Mouse (Mus musculus) MEL (cell line): ENCODE measurements around the gene Rabl6. TPM values are rescaled to one million over a fixed set of nuclear protein-coding genes. Genes with fewer than 3 reads are reported as not detected.

Source experiments
- DNase-seq: peaks from one replicate; pipeline ENCODE4 v3.0.0; 2011; ENCODE audit warnings: low read depth, low spot score
- H3K27ac ChIP-seq: 2 replicates; pipeline ENCODE4 v1.5.1; 2012; ENCODE audit warnings: low read depth, mild to moderate bottlenecking, control low read depth, low read length, moderate library complexity; ENCODE audit not compliant: control insufficient read depth
- H3K27me3 ChIP-seq, 2 experiments: fragments of 150-350 bp in 1 of 2; sonication (generic) in 1 of 2; 2 replicates each; pipeline ENCODE4 v1.6.1; 2012; ENCODE audit warnings: low read length in 2 of 2, mild to moderate bottlenecking in 2 of 2, improper control_type of control experiment in 1 of 2, moderate library complexity in 1 of 2; ENCODE audit not compliant: insufficient read depth in 2 of 2, control insufficient read depth in 1 of 2
- H3K36me3 ChIP-seq, 2 experiments: 2 replicates each; pipeline ENCODE4 v1.6.1; 2012 to 2014; ENCODE audit warnings: low read length in 2 of 2, improper control_type of control experiment in 1 of 2, inconsistent platforms in 1 of 2, mild to moderate bottlenecking in 1 of 2; ENCODE audit not compliant: insufficient read depth in 2 of 2, control insufficient read depth in 1 of 2
- H3K4me1 ChIP-seq, 2 experiments: fragments of 150-350 bp in 1 of 2; sonication (generic) in 1 of 2; 2 replicates each; pipeline ENCODE4 v1.6.1; 2012; ENCODE audit warnings: low read length in 2 of 2, improper control_type of control experiment in 1 of 2, mild to moderate bottlenecking in 1 of 2; ENCODE audit not compliant: insufficient read depth in 2 of 2, control insufficient read depth in 1 of 2
- H3K4me3 ChIP-seq, 2 experiments: fragments of 150-350 bp in 1 of 2; sonication (generic) in 1 of 2; 2 replicates each; pipeline ENCODE4 v1.5.1; 2012; ENCODE audit warnings: low read depth in 2 of 2, low read length in 2 of 2, mild to moderate bottlenecking in 2 of 2, moderate library complexity in 2 of 2, control low read depth in 1 of 2, improper control_type of control experiment in 1 of 2; ENCODE audit not compliant: control insufficient read depth in 1 of 2, insufficient read depth in 1 of 2
- H3K79me2 ChIP-seq: 2 replicates; pipeline ENCODE4 v1.6.1; 2012; ENCODE audit warnings: mild to moderate bottlenecking, low read length, moderate library complexity; ENCODE audit not compliant: control insufficient read depth, poor library complexity, insufficient read depth
- H3K9ac ChIP-seq: 2 replicates; pipeline ENCODE4 v1.6.1; 2012; ENCODE audit warnings: low read depth, mild to moderate bottlenecking, control low read depth, low read length, moderate library complexity; ENCODE audit not compliant: control insufficient read depth, poor library complexity, severe bottlenecking
- H3K9me3 ChIP-seq: fragments of 150-350 bp; sonication (generic); replicated peaks from 2 replicates; pipeline ENCODE4 v1.6.1; 2012; ENCODE audit warnings: mild to moderate bottlenecking, low read length, improper control_type of control experiment, moderate library complexity; ENCODE audit not compliant: insufficient read depth
- BHLHE40 ChIP-seq: IDR thresholded peaks from 2 replicates; pipeline ENCODE4 v1.6.1; 2012; ENCODE audit warnings: low read depth, mild to moderate bottlenecking, inconsistent platforms, low read length, improper control_type of control experiment, borderline replicate concordance
- CHD2 ChIP-seq: IDR thresholded peaks from 2 replicates; pipeline ENCODE4 v1.6.1; 2011; ENCODE audit warnings: low read length, improper control_type of control experiment
- CTCF ChIP-seq, 3 experiments: IDR thresholded peaks in 2 of 3; conservative IDR thresholded peaks in 1 of 3; 2 replicates each; pipeline ENCODE4 v1.5.1; 2011 to 2012; ENCODE audit warnings: low read length in 3 of 3, low read depth in 2 of 3, mild to moderate bottlenecking in 2 of 3, improper control_type of control experiment in 1 of 3, inconsistent platforms in 1 of 3, mixed read lengths in 1 of 3, moderate library complexity in 1 of 3; ENCODE audit not compliant: control insufficient read depth in 1 of 3, insufficient read depth in 1 of 3, poor library complexity in 1 of 3, severe bottlenecking in 1 of 3
- ELF1 ChIP-seq: IDR thresholded peaks from 2 replicates; pipeline ENCODE4 v1.6.1; 2014; ENCODE audit warnings: low read depth, mild to moderate bottlenecking, inconsistent platforms, low read length, improper control_type of control experiment, moderate library complexity
- EP300 ChIP-seq, 2 experiments: IDR thresholded peaks; 2 replicates each; pipeline ENCODE4 v1.6.1; 2011; ENCODE audit warnings: improper control_type of control experiment in 2 of 2, low read length in 2 of 2, low read depth in 1 of 2, mild to moderate bottlenecking in 1 of 2
- ETS1 ChIP-seq: IDR thresholded peaks from 2 replicates; pipeline ENCODE4 v1.6.1; 2012; ENCODE audit warnings: low read depth, mild to moderate bottlenecking, inconsistent platforms, low read length, improper control_type of control experiment, moderate library complexity
- GABPA ChIP-seq: IDR thresholded peaks from 2 replicates; pipeline ENCODE4 v1.6.1; 2012; ENCODE audit warnings: low read depth, mild to moderate bottlenecking, inconsistent platforms, low read length, improper control_type of control experiment, moderate library complexity
- GATA1 ChIP-seq: IDR thresholded peaks from 2 replicates; pipeline ENCODE4 v1.6.1; 2011; ENCODE audit warnings: low read depth, low read length, improper control_type of control experiment
- HCFC1 ChIP-seq: IDR thresholded peaks from 2 replicates; pipeline ENCODE4 v1.6.1; 2012; ENCODE audit warnings: low read depth, mild to moderate bottlenecking, inconsistent platforms, low read length, improper control_type of control experiment, moderate library complexity
- MAFK ChIP-seq: IDR thresholded peaks from 2 replicates; pipeline ENCODE4 v1.6.1; 2011; ENCODE audit warnings: low read depth, mild to moderate bottlenecking, low read length, improper control_type of control experiment, borderline replicate concordance
- MAX ChIP-seq: IDR thresholded peaks from 2 replicates; pipeline ENCODE4 v1.6.1; 2011; ENCODE audit warnings: low read length, improper control_type of control experiment
- MAZ ChIP-seq: IDR thresholded peaks from 2 replicates; pipeline ENCODE4 v1.6.1; 2012; ENCODE audit warnings: low read depth, mild to moderate bottlenecking, inconsistent platforms, low read length, improper control_type of control experiment
- MXI1 ChIP-seq: IDR thresholded peaks from 2 replicates; pipeline ENCODE4 v1.6.1; 2011; ENCODE audit warnings: mild to moderate bottlenecking, low read depth, low read length, improper control_type of control experiment
- MYB ChIP-seq: IDR thresholded peaks from 2 replicates; pipeline ENCODE4 v1.6.1; 2011; ENCODE audit warnings: mild to moderate bottlenecking, low read depth, low read length, improper control_type of control experiment
- MYC ChIP-seq: IDR thresholded peaks from 2 replicates; pipeline ENCODE4 v1.6.1; 2011; ENCODE audit warnings: low read depth, mild to moderate bottlenecking, low read length, improper control_type of control experiment, moderate library complexity
- NELFE ChIP-seq: IDR thresholded peaks from 2 replicates; pipeline ENCODE4 v1.6.1; 2011; ENCODE audit warnings: low read depth, low read length, improper control_type of control experiment
- NRF1 ChIP-seq: IDR thresholded peaks from 2 replicates; pipeline ENCODE4 v1.6.1; 2014; ENCODE audit warnings: low read depth, mild to moderate bottlenecking, inconsistent platforms, low read length, improper control_type of control experiment, moderate library complexity; ENCODE audit not compliant: poor library complexity, insufficient read depth, severe bottlenecking
- POLR2A ChIP-seq, 2 experiments: IDR thresholded peaks; 2 replicates each; pipeline ENCODE4 v1.6.1; 2011 to 2012; ENCODE audit warnings: low read length in 2 of 2, mild to moderate bottlenecking in 2 of 2, control low read depth in 1 of 2, improper control_type of control experiment in 1 of 2, low read depth in 1 of 2, moderate library complexity in 1 of 2; ENCODE audit not compliant: control insufficient read depth in 1 of 2, insufficient read depth in 1 of 2, poor library complexity in 1 of 2
- POLR2AphosphoS2 ChIP-seq: IDR thresholded peaks from 2 replicates; pipeline ENCODE4 v1.6.1; 2011; ENCODE audit warnings: low read length, improper control_type of control experiment
- POLR2AphosphoS5 ChIP-seq: IDR thresholded peaks from 2 replicates; pipeline ENCODE4 v1.6.1; 2012; ENCODE audit warnings: low read depth, borderline replicate concordance, mild to moderate bottlenecking, inconsistent platforms, low read length, moderate library complexity, mixed read lengths
- RAD21 ChIP-seq: IDR thresholded peaks from 2 replicates; pipeline ENCODE4 v1.6.1; 2011; ENCODE audit warnings: mild to moderate bottlenecking, low read depth, low read length, improper control_type of control experiment
- RCOR1 ChIP-seq: IDR thresholded peaks from 2 replicates; pipeline ENCODE4 v1.6.1; 2012; ENCODE audit warnings: low read depth, mild to moderate bottlenecking, inconsistent platforms, low read length, improper control_type of control experiment
- SIN3A ChIP-seq: IDR thresholded peaks from 2 replicates; pipeline ENCODE4 v1.6.1; 2012; ENCODE audit warnings: low read length, improper control_type of control experiment, inconsistent platforms
- TBP ChIP-seq: IDR thresholded peaks from 2 replicates; pipeline ENCODE4 v1.8.0; 2011; ENCODE audit warnings: low read depth, low read length, improper control_type of control experiment
- USF2 ChIP-seq, 2 experiments: IDR thresholded peaks; 2 replicates each; pipeline ENCODE4 v1.6.1; 2011 to 2012; ENCODE audit warnings: improper control_type of control experiment in 2 of 2, low read length in 2 of 2, borderline replicate concordance in 1 of 2, inconsistent platforms in 1 of 2, low read depth in 1 of 2, mild to moderate bottlenecking in 1 of 2; ENCODE audit not compliant: insufficient read depth in 1 of 2
- ZKSCAN1 ChIP-seq: IDR thresholded peaks from 2 replicates; pipeline ENCODE4 v1.6.1; 2012; ENCODE audit warnings: low read depth, mild to moderate bottlenecking, inconsistent platforms, low read length, improper control_type of control experiment, moderate library complexity
- ZMIZ1 ChIP-seq: IDR thresholded peaks from 2 replicates; pipeline ENCODE4 v1.6.1; 2012; ENCODE audit warnings: low read depth, mild to moderate bottlenecking, inconsistent platforms, low read length, improper control_type of control experiment, moderate library complexity
- ZNF384 ChIP-seq: IDR thresholded peaks from 2 replicates; pipeline ENCODE4 v1.6.1; 2012; ENCODE audit warnings: low read depth, mild to moderate bottlenecking, inconsistent platforms, low read length, improper control_type of control experiment
- polyA plus RNA-seq, 2 experiments: library from polyadenylated mRNA; stranded (reverse) in 1 of 2; unstranded in 1 of 2; fragments of >175 nt in 1 of 2; fragments of >200 nt in 1 of 2; gene quantifications; 2 replicates each; pipeline versions ENCODE4 v1.2.1 to v1.2.4; 2012; ENCODE audit warnings: low replicate concordance in 2 of 2, low read depth in 1 of 2; ENCODE audit not compliant: insufficient read length in 2 of 2, insufficient read depth in 1 of 2, missing spikeins in 1 of 2
- total RNA-seq: library from RNA; depleted of rRNA; stranded (reverse); fragments of 300-350 nt; gene quantifications from 2 replicates; pipeline ENCODE4 v1.2.3, GENCODE M21; 2012

Rabl6 gene
- total and polyA plus RNA-seq, 3 experiments = 76.9 to 104 (median 84.7) TPM

DNA sequence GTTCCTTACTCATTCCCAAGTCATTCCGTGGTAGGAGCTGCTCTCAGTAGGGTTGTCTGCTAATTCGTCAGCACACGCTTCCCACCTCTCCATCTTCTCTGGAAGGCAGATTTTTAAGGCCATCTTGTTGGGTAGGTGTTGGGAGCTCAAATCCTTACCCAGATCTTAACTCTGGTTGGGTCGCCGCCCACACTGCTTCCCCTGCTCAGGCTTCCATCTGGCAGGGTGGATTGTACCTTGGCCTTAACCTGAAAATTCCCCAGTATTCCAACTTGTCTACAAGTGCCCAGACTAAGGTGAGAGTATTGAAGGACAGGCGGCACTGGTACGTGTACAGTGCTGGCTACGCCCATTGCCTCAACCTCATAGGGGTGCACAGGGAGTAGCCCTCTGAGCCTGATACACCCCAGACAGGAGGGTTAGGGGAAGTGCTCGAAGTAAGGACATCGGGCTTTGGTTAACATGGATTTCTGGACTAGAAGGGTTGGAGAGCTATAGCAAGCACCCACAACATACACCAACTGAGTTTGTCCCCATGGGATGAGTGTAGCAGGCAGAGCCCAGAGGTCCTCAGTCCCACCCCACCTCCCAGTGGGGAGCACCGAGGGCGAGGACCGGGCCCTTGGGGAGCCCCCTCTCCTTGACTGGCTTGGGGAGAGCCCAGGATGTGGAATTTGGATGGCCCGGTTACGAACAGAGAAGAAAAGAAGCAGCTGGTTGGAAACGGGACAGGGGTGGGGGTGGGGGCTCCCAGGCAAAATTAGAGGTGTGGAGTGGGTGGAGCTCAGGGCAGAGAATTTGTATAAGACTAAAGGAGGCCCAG is 32.1 kb downstream of the Rabl6 start:
- Histone ChIP-seq H3K27ac (no peak overlapping the region), H3K79me2 (peaks cover 7% of the 10 kb centered on the region), H3K9me3 (no peaks in the 10 kb centered on the region), H3K4me1 (peaks cover 0 to 10% of the 10 kb centered on the region in 2 experiments; a peak in 2 of 4 replicates), H3K36me3 (peaks cover 0 to 4% of the 10 kb centered on the region in 2 experiments; a peak in 1 of 4 replicates), H3K9ac (peak overlapping the region; percentile 73), H3K27me3 (no peaks in the 10 kb centered on the region), H3K4me3 (no peak overlapping the region; a peak in 2 of 4 replicates)
- TF ChIP-seq MYC = no peak
- TF ChIP-seq MXI1 = no peak
- no peak for TF ChIP-seq ZMIZ1
- TF ChIP-seq GATA1 = no peak
- no peak for TF ChIP-seq MAFK
- no peak for TF ChIP-seq NRF1
- no peak for TF ChIP-seq MAX
- TF ChIP-seq SIN3A = no peak
- no peak for TF ChIP-seq GABPA
- TF ChIP-seq MYB = no peak
- TF ChIP-seq POLR2AphosphoS5 = no peak
- TF ChIP-seq POLR2AphosphoS2 = no peak
- no peak for TF ChIP-seq RAD21
- no peak for TF ChIP-seq CTCF (IDR thresholded peaks at IDR 0.05 in 2 of 3, conservative IDR thresholded peaks at IDR 0.05 in 1 of 3; ENCODE audit: control insufficient read depth in 1 of 3, insufficient read depth in 1 of 3, low read depth in 2 of 3, low read length in 3 of 3, poor library complexity in 1 of 3, severe bottlenecking in 1 of 3)
- TF ChIP-seq HCFC1 = no peak
- DNase-seq = no peak

DNA sequence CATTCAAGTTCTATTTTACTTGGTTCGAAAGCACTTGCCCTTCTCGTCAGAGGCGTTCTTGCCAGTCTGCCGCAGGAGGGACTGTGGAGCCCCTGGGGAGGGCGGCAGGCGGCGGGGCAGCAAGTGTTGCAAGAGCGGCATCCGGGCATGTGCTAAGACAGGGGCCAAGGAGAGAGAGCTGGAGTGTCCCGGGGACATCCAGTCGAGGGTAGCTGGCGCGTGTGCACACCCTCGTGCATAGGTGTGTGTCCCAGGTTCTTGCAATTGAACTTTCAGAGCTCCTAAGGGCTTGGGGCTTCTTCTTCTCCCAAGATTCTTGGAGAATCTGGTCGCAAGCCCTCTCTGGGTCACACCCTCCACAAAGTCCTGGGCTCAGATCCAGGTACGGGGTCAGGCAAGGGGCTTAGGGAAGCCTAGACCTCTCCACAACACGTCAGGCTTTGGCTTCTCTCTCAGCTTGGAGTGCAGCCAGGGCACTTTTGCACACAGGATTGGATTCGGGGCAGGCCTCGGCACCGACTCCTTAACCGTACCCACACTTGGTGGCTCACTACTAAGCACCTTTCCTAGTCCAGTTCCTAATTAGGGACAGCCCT is 32.8 kb downstream of the Rabl6 start:
- Histone ChIP-seq H3K4me3 (peak overlapping the region; percentile 60 to 70), H3K36me3 (peaks cover 0 to 4% of the 10 kb centered on the region in 2 experiments; a peak in 1 of 4 replicates), H3K27me3 (no peaks in the 10 kb centered on the region), H3K4me1 (peaks cover 0 to 10% of the 10 kb centered on the region in 2 experiments; a peak in 1 of 4 replicates), H3K27ac (peak overlapping the region; percentile 70), H3K9me3 (no peaks in the 10 kb centered on the region), H3K9ac (peak overlapping the region; percentile 73), H3K79me2 (peaks cover 7% of the 10 kb centered on the region)
- peak; percentile 69 for DNase-seq
- no peak for TF ChIP-seq BHLHE40
- no peak for TF ChIP-seq MYB
- 0 out of 2 replicates have a peak, but pooled peaks have one; percentile 18 for TF ChIP-seq TBP
- TF ChIP-seq CHD2 = no peak
- TF ChIP-seq MAX = peak; percentile 70
- no peak for TF ChIP-seq NELFE
- TF ChIP-seq GATA1 = no peak
- TF ChIP-seq RAD21 = no peak
- no peak for TF ChIP-seq EP300 (IDR thresholded peaks at IDR 0.05; ENCODE audit: low read depth in 1 of 2, low read length in 2 of 2)
- TF ChIP-seq USF2 (IDR thresholded peaks at IDR 0.05; ENCODE audit: borderline replicate concordance in 1 of 2, insufficient read depth in 1 of 2, low read depth in 1 of 2, low read length in 2 of 2) = no peak
- no peak for TF ChIP-seq ZNF384
- no peak for TF ChIP-seq POLR2A (IDR thresholded peaks at IDR 0.05; ENCODE audit: control insufficient read depth in 1 of 2, insufficient read depth in 1 of 2, low read depth in 1 of 2, low read length in 2 of 2, poor library complexity in 1 of 2)
- TF ChIP-seq POLR2AphosphoS5 = no peak
- no peak for TF ChIP-seq RCOR1
- no peak for TF ChIP-seq ETS1
- TF ChIP-seq MAZ = peak; percentile 17; the same call in 1 of the 2 replicates
- TF ChIP-seq ZKSCAN1 = no peak
- TF ChIP-seq MYC = no peak
- TF ChIP-seq ELF1 = no peak
- no peak for TF ChIP-seq CTCF (IDR thresholded peaks at IDR 0.05 in 2 of 3, conservative IDR thresholded peaks at IDR 0.05 in 1 of 3; ENCODE audit: control insufficient read depth in 1 of 3, insufficient read depth in 1 of 3, low read depth in 2 of 3, low read length in 3 of 3, poor library complexity in 1 of 3, severe bottlenecking in 1 of 3)
- no peak for TF ChIP-seq ZMIZ1
